Mouse (Mus musculus) neural tube, embryonic 12.5 days (tissue): Measurements from ENCODE around the gene Synm. TPM values are rescaled to one million over a fixed set of nuclear protein-coding genes. Genes with fewer than 3 reads are reported as not detected.
A peak's percentile ranks its signal among the peaks of the same experiment; 100 is the strongest.

Experiments
- ATAC-seq: fragments of 200-750 bp; cut with Nextera tagmentation; 2 replicates; pipeline ENCODE4 v1.8.0; 2017; ENCODE audit warnings: low read depth, mild to moderate bottlenecking, moderate TSS enrichment, moderate library complexity; ENCODE audit not compliant: low FRiP score
- H3K27ac ChIP-seq: fragments of 300-500 bp; sonication (generic); 2 replicates; pipeline ENCODE4 v1.5.1; 2016
- H3K27me3 ChIP-seq: fragments of 300-500 bp; sonication (generic); replicated peaks from 2 replicates; pipeline ENCODE4 v1.6.1; 2016; ENCODE audit warnings: mild to moderate bottlenecking
- H3K36me3 ChIP-seq: fragments of 300-500 bp; sonication (generic); 2 replicates; pipeline ENCODE4 v1.6.1; 2016; ENCODE audit warnings: mild to moderate bottlenecking
- H3K4me1 ChIP-seq: fragments of 300-500 bp; sonication (generic); 2 replicates; pipeline ENCODE4 v1.6.1; 2016
- H3K4me2 ChIP-seq: fragments of 300-500 bp; sonication (generic); replicated peaks from 2 replicates; pipeline ENCODE4 v1.6.1; 2016; ENCODE audit warnings: mild to moderate bottlenecking
- H3K4me3 ChIP-seq: fragments of 300-500 bp; sonication (generic); 2 replicates; pipeline ENCODE4 v1.5.1; 2016
- H3K9ac ChIP-seq: fragments of 300-500 bp; sonication (generic); 2 replicates; pipeline ENCODE4 v1.6.1; 2016; ENCODE audit warnings: mild to moderate bottlenecking
- H3K9me3 ChIP-seq: fragments of 300-500 bp; sonication (generic); 2 replicates; pipeline ENCODE4 v1.6.1; 2016; ENCODE audit warnings: mild to moderate bottlenecking
- WGBS: fragments of 180-500 bp; shearing (Covaris S2); methylation state at CpG from one replicate; pipeline ENCODE4 v1.1.7; 2016; 5-methylcytosine and 5-hydroxymethylcytosine counted together
- polyA plus RNA-seq: library from polyadenylated mRNA; unstranded; fragments of >200 nt; fragmentation: Nextera tagmentation; extraction: Ambion mirVana; gene quantifications from 2 replicates; pipeline ENCODE4 v1.2.1, GENCODE M21; 2016

The Synm gene
- polyA plus RNA-seq, 1 experiment from 2014 or later: 14.7 TPM

GRCm38 (mm10) chr7:67775623-67776022, 16.1 kb upstream of the Synm start:
- no peaks in the 10 kb centered on the region for H3K27me3 ChIP-seq
- no peak overlapping the region for H3K4me2 ChIP-seq
- no peaks in the 10 kb centered on the region for H3K9me3 ChIP-seq
- WGBS: 85% methylated on average over 3 of the region's 3 CpGs
- no peaks in the 10 kb centered on the region for H3K36me3 ChIP-seq
- no peak overlapping the region for H3K4me3 ChIP-seq
- no peak overlapping the region for H3K9ac ChIP-seq
- ATAC-seq: no peak
- no peaks in the 10 kb centered on the region; the same call in 1 of the 2 replicates for H3K4me1 ChIP-seq
- H3K27ac ChIP-seq: no peak overlapping the region

GRCm38 (mm10) chr7:67772231-67772630, 12.7 kb upstream of the Synm start:
- Histone ChIP-seq H3K27me3 (no peaks in the 10 kb centered on the region), H3K4me3 (no peak overlapping the region), H3K36me3 (no peaks in the 10 kb centered on the region), H3K9me3 (no peaks in the 10 kb centered on the region), H3K4me1 (no peaks in the 10 kb centered on the region; the same call in 1 of the 2 replicates), H3K9ac (no peak overlapping the region), H3K4me2 (no peak overlapping the region), H3K27ac (no peak overlapping the region)
- no peak for ATAC-seq
- WGBS: 90% methylated on average over 9 of the region's 9 CpGs

GRCm38 (mm10) chr7:67769487-67769886, 9.9 kb upstream of the Synm start:
- H3K27ac ChIP-seq: no peak overlapping the region
- no peak overlapping the region for H3K4me2 ChIP-seq
- 87% methylated on average over 5 of the region's 5 CpGs for WGBS
- no peaks in the 10 kb centered on the region for H3K4me1 ChIP-seq
- H3K4me3 ChIP-seq: no peak overlapping the region
- H3K27me3 ChIP-seq: no peaks in the 10 kb centered on the region; the same call in 1 of the 2 replicates
- H3K9me3 ChIP-seq: no peaks in the 10 kb centered on the region
- no peaks in the 10 kb centered on the region for H3K36me3 ChIP-seq
- no peak for ATAC-seq
- no peak overlapping the region for H3K9ac ChIP-seq

GRCm38 (mm10) chr7:67768125-67768524, 8.6 kb upstream of the Synm start:
- H3K9ac ChIP-seq: no peak overlapping the region
- H3K9me3 ChIP-seq: no peaks in the 10 kb centered on the region
- ATAC-seq: no peak
- H3K27me3 ChIP-seq: no peaks in the 10 kb centered on the region; the same call in 1 of the 2 replicates
- no peak overlapping the region for H3K4me3 ChIP-seq
- H3K4me2 ChIP-seq: no peak overlapping the region
- H3K27ac ChIP-seq: no peak overlapping the region
- no peaks in the 10 kb centered on the region for H3K4me1 ChIP-seq
- WGBS: 94% methylated on average over 3 of the region's 3 CpGs
- no peaks in the 10 kb centered on the region for H3K36me3 ChIP-seq

GRCm38 (mm10) chr7:67763625-67764024, 4.1 kb upstream of the Synm start:
- Histone ChIP-seq H3K4me2 (no peak overlapping the region), H3K9me3 (no peaks in the 10 kb centered on the region), H3K27ac (no peak overlapping the region), H3K36me3 (no peaks in the 10 kb centered on the region), H3K27me3 (peaks cover 7% of the 10 kb centered on the region; the same call in 1 of the 2 replicates), H3K4me1 (peaks cover 7% of the 10 kb centered on the region; the same call in 1 of the 2 replicates), H3K4me3 (no peak overlapping the region), H3K9ac (no peak overlapping the region)
- no peak for ATAC-seq
- WGBS: 80% methylated on average over 3 of the region's 3 CpGs

DNA sequence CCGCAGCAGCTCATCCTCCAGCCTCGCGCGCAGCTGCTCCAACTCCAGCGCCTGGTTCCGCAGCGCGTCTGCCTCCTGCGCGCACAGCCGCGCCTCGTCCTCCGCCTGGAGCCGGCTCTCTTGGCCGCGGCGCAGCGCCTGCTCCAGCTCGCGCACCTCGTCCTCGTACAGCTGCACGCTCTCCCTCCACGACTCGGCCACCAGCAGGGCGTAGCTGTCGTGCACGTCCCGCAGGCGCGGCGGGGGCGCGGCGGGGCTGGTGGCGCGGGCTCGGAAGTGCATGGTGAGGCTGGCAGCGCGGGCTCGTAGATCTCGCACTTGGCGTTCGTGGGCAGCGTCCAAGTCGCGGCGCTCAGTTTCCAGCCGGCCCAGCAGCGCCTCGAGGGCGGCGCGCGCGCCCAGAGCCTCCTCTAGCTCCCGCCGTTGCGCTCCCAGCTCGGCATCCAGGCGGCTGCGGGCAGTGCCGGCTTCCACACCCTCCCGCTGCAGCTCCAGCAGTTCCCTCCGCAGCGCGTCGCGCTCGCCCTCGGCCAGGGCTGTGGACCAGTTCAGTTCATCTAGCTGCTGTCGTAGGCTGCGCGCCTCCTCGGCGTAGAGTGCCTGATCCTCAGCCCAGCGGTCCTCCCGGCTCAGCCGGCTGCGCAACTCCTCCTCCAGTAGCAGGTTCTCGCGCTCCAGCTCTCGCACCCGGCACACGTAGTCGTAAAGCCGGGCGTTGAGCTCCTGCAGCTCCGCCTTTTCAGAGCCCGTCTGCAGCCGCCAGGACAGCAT, 499 bp downstream of the Synm start:
- peak overlapping the region; percentile 63 for H3K4me3 ChIP-seq
- peaks cover 12% of the 10 kb centered on the region; the same call in 1 of the 2 replicates for H3K4me1 ChIP-seq
- H3K4me2 ChIP-seq: peak overlapping the region; percentile 99
- H3K9me3 ChIP-seq: no peaks in the 10 kb centered on the region
- H3K27ac ChIP-seq: no peak overlapping the region
- no peaks in the 10 kb centered on the region for H3K36me3 ChIP-seq
- H3K27me3 ChIP-seq: peaks cover 16% of the 10 kb centered on the region
- peak; percentile 82 for ATAC-seq
- H3K9ac ChIP-seq: peak overlapping the region; percentile 63
- under 1% methylated on average over 92 of the region's 92 CpGs for WGBS

DNA sequence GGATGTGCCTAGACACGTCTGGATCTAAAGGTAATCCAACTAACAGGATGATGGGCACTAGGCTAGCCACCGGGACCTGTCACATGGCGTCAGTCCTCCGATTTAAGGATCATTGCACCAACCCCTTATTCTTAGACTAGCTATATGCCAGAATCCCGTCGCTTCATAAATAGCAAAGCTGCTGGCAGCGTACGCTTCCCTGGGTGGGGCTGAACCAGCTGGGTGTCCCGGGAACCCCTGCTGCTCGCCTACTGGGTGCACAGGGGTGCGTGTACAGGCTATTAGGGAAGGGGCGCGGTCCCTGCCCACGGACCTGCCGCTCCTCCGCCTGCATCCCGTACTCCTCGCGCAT, 1.1 kb downstream of the Synm start:
- WGBS: under 1% methylated on average over 19 of the region's 19 CpGs
- no peak for ATAC-seq

GRCm38 (mm10) chr7:67756636-67757035, 2.9 kb downstream of the Synm start:
- Histone ChIP-seq H3K9me3 (no peaks in the 10 kb centered on the region), H3K4me2 (no peak overlapping the region), H3K36me3 (no peaks in the 10 kb centered on the region), H3K4me1 (peaks cover 12% of the 10 kb centered on the region; the same call in 1 of the 2 replicates), H3K27me3 (peaks cover 16% of the 10 kb centered on the region), H3K9ac (no peak overlapping the region), H3K27ac (no peak overlapping the region), H3K4me3 (no peak overlapping the region)
- ATAC-seq: no peak
- 82% methylated on average over 5 of the region's 5 CpGs for WGBS

More for the DNA sequence above, 1.1 kb downstream of the Synm start:
- peak overlapping the region; percentile 99 for H3K4me2 ChIP-seq
- peaks cover 16% of the 10 kb centered on the region for H3K27me3 ChIP-seq
- no peaks in the 10 kb centered on the region for H3K36me3 ChIP-seq
- peak overlapping the region; percentile 63 for H3K9ac ChIP-seq
- H3K27ac ChIP-seq: no peak overlapping the region
- H3K4me3 ChIP-seq: peak overlapping the region; percentile 63
- H3K9me3 ChIP-seq: no peaks in the 10 kb centered on the region
- peaks cover 12% of the 10 kb centered on the region; the same call in 1 of the 2 replicates for H3K4me1 ChIP-seq

DNA sequence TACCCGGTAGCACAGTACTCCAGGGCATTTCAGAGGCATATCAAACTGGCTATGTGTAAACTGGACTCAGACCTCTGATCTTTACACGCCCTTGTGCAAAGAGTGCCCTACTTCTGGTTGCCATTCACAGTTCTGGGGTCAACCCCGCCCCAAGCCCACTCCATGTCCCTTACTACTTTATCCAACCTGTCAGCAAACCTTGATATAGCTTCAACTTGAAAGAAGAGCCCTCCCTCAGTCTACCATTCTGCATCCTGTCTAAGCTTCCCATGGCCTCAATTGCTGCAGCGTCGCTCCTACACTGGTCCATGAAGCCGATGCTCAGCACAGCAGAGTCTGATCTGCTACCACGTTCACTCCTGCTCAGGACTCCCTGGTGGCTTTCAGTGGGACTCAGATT, 4.2 kb downstream of the Synm start:
- 90% methylated on average over 7 of the region's 7 CpGs for WGBS
- no peak overlapping the region for H3K4me2 ChIP-seq
- H3K4me3 ChIP-seq: no peak overlapping the region
- no peaks in the 10 kb centered on the region for H3K36me3 ChIP-seq
- no peak for ATAC-seq
- peaks cover 12% of the 10 kb centered on the region; the same call in 1 of the 2 replicates for H3K4me1 ChIP-seq
- H3K9ac ChIP-seq: no peak overlapping the region
- no peak overlapping the region for H3K27ac ChIP-seq
- no peaks in the 10 kb centered on the region for H3K9me3 ChIP-seq
- peaks cover 14% of the 10 kb centered on the region for H3K27me3 ChIP-seq

DNA sequence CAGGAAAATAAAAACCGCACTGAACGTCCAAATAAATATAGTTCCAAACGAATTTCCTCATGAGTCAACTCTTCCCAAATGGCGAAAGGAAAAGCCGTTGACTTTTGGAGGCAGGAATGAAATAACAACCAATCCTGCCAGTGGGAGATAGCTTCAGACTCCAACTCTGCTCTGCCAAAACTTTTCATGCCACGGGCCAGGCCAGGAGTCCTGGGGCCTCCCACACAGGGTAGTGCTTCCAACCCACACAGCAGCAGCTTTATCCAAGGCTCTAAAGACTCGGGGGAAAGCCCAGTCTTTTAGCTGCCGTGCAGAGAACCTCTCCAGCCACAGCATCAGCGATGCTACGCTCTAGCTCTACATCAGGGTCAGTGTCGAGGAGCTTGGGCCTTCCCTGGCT, 4.9 kb downstream of the Synm start:
- H3K27me3 ChIP-seq: peaks cover 14% of the 10 kb centered on the region
- ATAC-seq: no peak
- 77% methylated on average over 11 of the region's 11 CpGs for WGBS

GRCm38 (mm10) chr7:67749441-67750239, 9.9 kb downstream of the Synm start:
- no peak for ATAC-seq
- no peak overlapping the region for H3K4me3 ChIP-seq
- no peak overlapping the region for H3K9ac ChIP-seq
- 59% methylated on average over 4 of the region's 4 CpGs for whole genome bisulfite sequencing
- H3K9me3 ChIP-seq: no peaks in the 10 kb centered on the region
- H3K4me1 ChIP-seq: peaks cover 8% of the 10 kb centered on the region
- H3K4me2 ChIP-seq: no peak overlapping the region
- H3K27me3 ChIP-seq: no peaks in the 10 kb centered on the region
- no peak overlapping the region for H3K27ac ChIP-seq
- no peaks in the 10 kb centered on the region for H3K36me3 ChIP-seq

More for the DNA sequence above, 4.9 kb downstream of the Synm start:
- Histone ChIP-seq H3K9ac (no peak overlapping the region), H3K4me1 (peaks cover 14% of the 10 kb centered on the region; the same call in 1 of the 2 replicates), H3K4me2 (no peak overlapping the region), H3K27ac (no peak overlapping the region), H3K4me3 (no peak overlapping the region), H3K9me3 (no peaks in the 10 kb centered on the region), H3K36me3 (no peaks in the 10 kb centered on the region)

DNA sequence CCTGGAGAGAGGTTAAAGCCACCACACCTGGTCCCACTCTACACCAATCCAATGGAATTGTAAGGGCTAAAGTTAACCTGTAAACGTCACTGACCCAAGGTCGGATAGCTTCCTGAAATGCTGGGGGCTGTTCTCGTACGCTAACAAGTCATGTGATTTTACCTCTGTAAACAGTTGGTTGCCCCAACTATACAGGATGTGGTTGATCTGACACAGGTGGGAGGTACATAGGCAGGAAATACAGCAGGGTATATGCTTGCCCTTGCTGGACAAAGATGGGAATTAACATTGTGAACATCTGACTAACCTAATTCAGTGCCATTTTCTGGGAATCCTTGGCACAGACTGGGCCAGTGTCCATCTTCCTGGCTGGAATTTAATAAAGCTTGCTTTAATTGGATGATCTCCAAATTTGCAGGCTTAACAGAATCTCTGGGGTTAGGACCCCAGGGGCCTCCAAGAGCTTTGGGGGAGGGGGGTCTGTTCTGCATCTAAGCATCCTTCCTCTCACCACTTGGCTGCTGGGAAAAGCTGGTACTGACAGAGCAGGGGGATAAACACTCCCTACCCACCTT, 11.7 kb downstream of the Synm start:
- no peak overlapping the region for H3K4me3 ChIP-seq
- no peaks in the 10 kb centered on the region for H3K27me3 ChIP-seq
- no peak overlapping the region for H3K9ac ChIP-seq
- no peak overlapping the region for H3K4me2 ChIP-seq
- no peak for ATAC-seq
- no peaks in the 10 kb centered on the region for H3K9me3 ChIP-seq
- H3K4me1 ChIP-seq: peaks cover 8% of the 10 kb centered on the region
- no peak overlapping the region for H3K27ac ChIP-seq
- WGBS: 93% methylated on average over 4 of the region's 4 CpGs
- no peaks in the 10 kb centered on the region for H3K36me3 ChIP-seq
